Mouse (Mus musculus): ENCODE data around the gene Ube4b.

The Ube4b gene

GRCm38 (mm10) chr4:149339426-149340214 is 86.9 kb downstream of the Ube4b start:
- no peak for DNase-seq (ENCODE audit: low spot score)

GRCm38 (mm10) chr4:149338137-149338536 is 88.4 kb downstream of the Ube4b start:
- no peak for DNase-seq (ENCODE audit: low spot score)

GRCm38 (mm10) chr4:149337353-149337752 is 89.2 kb downstream of the Ube4b start:
- DNase-seq (ENCODE audit: low spot score), result no peak

- DNase-seq (ENCODE audit: low spot score), result no peak
Measured at GRCm38 (mm10) chr4:149336302-149336701, 90.2 kb downstream of the Ube4b start.

GRCm38 (mm10) chr4:149334881-149335280 is 91.7 kb downstream of the Ube4b start:
- DNase-seq (ENCODE audit: low spot score), result no peak

- no peak for DNase-seq (ENCODE audit: low spot score)
Measured at GRCm38 (mm10) chr4:149332726-149333125, 93.8 kb downstream of the Ube4b start.

- no peak for DNase-seq (ENCODE audit: low spot score)
Measured at GRCm38 (mm10) chr4:149330495-149330894, 96.1 kb downstream of the Ube4b start.

GRCm38 (mm10) chr4:149328735-149329134 is 97.8 kb downstream of the Ube4b start:
- DNase-seq (ENCODE audit: low spot score), result no peak

GRCm38 (mm10) chr4:149327281-149327680 is 99.3 kb downstream of the Ube4b start:
- DNase-seq (ENCODE audit: low spot score), result no peak

GRCm38 (mm10) chr4:149325411-149326162 is 101.0 kb downstream of the Ube4b start:
- DNase-seq (ENCODE audit: low spot score), result no peak

- no peak for DNase-seq (ENCODE audit: low spot score)
Measured at GRCm38 (mm10) chr4:149323730-149324129, 102.8 kb downstream of the Ube4b start.

- no peak for DNase-seq (ENCODE audit: low spot score)
Measured at GRCm38 (mm10) chr4:149322718-149323117, 103.8 kb downstream of the Ube4b start.

- no peak for DNase-seq (ENCODE audit: low spot score)
Measured at GRCm38 (mm10) chr4:149322286-149322685, 104.3 kb downstream of the Ube4b start.

- no peak for DNase-seq (ENCODE audit: low spot score)
Measured at GRCm38 (mm10) chr4:149319088-149319487, 107.5 kb downstream of the Ube4b start.

- no peak for DNase-seq (ENCODE audit: low spot score)
Measured at GRCm38 (mm10) chr4:149317387-149317786, 109.2 kb downstream of the Ube4b start.

- DNase-seq (ENCODE audit: low spot score), result no peak
Measured at GRCm38 (mm10) chr4:149314275-149314837, 112.2 kb downstream of the Ube4b start.

- no peak for DNase-seq (ENCODE audit: low spot score)
Measured at GRCm38 (mm10) chr4:149313558-149314253, 112.8 kb downstream of the Ube4b start.

- no peak for DNase-seq (ENCODE audit: low spot score)
Measured at GRCm38 (mm10) chr4:149311996-149312395, 114.6 kb downstream of the Ube4b start.

- DNase-seq (ENCODE audit: low spot score), result no peak
Measured at GRCm38 (mm10) chr4:149308491-149308820, 118.1 kb downstream of the Ube4b start.

GRCm38 (mm10) chr4:149307596-149308490 is 118.7 kb downstream of the Ube4b start, which contains the start of gene Kif1b:
Gene Kif1b (minus strand): TSS chr4:149307693.
- DNase-seq (ENCODE audit: low spot score), result peak; percentile 100
